Mouse (Mus musculus): Measurements from ENCODE around the gene 3100002H09Rik.

Gene 3100002H09Rik

DNA sequence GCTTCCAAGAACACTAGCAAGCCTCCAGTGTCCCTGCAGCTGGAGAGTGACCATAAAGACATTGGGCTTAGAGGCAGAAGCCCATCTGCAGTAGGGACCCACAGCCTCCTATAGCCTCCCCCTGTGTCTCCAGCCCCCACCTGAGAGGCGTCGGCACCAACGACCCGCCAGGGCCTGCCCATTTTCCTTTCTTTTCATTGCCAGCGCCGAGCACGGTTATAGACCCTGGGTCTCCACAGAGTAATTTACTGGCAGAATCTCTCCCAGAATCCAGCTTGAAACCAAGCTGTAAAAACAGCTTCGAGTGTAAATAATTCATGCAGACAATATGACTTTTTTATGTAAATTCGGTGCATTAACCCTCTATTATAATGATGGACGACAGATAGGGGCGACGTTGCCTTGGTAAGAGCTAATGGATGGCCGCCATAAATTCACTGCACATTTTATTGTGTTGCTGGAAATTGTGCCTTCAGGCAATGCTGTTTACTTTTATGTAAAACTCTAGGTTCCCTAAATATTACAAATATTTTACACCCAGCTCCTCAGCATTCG lies 4.9 kb upstream of the 3100002H09Rik start:
- DNase-seq (ENCODE audit: low spot score) = no peak

DNA sequence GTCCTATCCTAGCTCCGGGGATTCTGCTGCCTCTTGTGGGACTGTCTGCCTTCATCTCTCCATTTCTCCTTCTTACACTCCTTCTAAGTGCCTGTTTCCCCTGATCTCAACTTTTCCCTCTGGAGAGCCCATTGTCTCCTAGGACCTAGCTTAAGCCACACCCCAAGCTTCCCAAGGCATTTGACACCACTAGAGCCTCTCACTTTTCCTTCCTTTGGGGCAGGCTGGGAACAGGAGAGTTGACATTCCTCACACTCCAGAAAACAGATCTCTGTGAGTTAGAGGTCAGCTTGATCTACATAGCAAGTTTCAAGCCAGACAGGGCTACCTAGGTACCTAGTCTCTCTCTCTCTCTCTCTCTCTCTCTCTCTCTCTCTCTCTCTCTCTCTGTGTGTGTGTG lies 3.6 kb upstream of the 3100002H09Rik start:
- DNase-seq (ENCODE audit: low spot score) = no peak

DNA sequence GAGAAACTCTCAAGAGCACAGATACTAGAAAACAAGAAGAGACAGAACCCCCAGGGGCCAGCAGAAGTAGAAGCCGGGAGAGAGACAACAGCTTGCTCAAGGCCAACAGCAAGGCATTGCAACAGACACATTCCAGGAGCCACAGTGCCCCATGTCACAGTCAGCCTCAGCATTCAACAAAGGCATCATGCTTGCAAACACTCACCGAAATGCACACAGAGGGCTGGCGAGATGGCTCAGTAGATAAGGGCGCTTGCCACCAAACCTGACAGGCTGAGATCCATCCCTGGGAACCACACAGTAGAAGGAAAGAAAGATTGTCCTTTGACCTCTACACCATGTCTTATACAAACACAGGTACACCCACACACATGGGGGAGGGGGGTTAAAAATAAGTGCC lies 1.2 kb upstream of the 3100002H09Rik start:
- no peak for DNase-seq (ENCODE audit: low spot score)

DNA sequence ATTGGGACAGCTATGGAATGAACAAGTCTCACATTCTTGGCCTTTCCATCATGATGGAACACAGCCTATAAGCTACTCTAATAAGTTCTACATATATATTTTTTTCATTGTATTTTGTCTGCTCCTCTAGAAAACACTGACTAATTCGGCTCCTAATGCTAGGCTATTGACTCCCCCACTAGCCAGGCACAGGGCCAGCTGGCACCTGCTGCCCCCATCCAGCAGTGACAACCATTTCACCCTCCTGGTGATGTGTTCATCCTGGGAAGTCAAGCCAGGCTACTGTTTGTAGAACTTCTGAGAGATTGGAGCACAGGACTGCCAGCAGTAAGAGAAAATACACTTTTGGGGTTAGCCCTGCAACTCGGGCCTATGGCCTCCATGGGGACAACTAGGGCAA lies 537 bp downstream of the 3100002H09Rik start:
- DNase-seq (ENCODE audit: low spot score) = no peak

DNA sequence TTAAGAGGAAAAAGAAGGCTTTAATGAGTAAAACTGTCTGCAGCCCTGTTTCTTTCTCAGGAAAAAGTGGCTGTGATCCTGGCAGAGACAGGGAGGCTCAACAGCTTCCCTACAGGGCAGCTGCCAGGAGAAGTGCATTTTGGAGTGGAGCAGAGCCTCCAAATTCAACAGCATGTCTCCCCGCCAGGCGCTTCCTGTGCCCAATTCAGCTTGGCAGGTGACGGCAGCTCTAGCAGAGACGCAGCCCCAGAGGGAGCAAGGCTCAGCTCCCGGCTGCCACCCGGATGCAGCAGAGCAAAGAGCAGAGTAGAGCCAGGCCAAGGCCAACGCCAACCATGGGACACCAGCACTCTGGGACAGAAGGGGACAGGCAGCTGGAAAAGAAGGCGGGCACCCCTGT lies 3.4 kb downstream of the 3100002H09Rik start:
- no peak for DNase-seq (ENCODE audit: low spot score)

DNA sequence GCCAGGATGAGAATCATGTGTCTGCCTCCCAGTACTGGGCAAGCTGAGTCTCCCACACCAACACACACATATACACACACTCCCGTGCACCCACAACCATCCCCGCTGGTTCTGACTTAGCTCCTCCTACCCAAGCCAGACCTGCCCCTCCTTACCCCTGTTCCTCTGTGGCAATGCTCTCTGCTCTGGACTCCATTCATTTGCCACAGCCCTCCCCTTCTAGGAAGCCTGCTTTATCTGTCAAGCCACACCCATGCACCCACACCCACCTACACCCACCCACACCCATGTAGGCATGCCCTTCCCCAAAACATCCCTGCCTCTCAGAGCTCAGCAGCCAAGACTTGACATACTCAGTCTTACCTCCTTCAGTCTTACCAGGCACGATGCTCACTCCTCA lies 4.4 kb downstream of the 3100002H09Rik start:
- DNase-seq (ENCODE audit: low spot score) = no peak

DNA sequence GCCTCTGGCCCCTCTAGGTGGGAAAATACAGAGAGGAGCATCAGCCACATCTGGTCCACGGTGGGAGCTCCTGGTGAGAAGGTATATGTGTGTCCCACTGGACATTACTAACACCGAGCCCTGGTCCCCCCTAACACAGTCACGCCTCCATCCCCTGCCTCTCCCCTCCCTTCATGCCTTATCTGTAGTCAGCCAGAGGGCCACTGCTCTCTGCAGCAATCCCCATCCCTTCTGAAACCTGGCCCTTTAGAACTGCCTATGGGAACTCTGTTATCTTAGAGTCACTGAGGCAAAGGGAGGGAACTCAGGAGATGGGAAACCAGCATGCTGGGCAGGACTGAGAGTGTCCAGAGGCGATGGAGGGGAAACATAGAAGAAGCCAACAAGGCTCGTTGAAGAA lies 5.3 kb downstream of the 3100002H09Rik start:
- DNase-seq (ENCODE audit: low spot score) = no peak

DNA sequence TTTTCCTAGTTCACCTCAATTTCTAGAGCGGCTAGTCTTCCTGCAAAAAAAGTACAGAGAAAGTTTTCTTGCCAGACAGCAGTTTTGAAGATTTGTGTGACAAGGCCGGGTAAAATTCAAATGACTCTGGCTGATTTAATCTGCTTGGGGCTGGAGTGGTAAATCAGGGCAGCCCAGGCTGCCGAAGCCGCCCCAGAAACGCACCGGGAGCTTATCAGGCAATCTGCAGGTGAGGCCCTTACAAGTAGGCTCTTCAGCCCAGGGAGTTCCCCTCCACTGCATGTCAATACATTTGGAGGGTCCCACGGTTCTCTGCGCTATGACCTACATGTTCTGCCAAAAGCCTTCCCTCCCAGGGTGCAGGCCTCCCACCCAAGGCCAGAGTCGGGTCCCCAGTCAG lies 6.9 kb downstream of the 3100002H09Rik start:
- no peak for DNase-seq (ENCODE audit: low spot score)

DNA sequence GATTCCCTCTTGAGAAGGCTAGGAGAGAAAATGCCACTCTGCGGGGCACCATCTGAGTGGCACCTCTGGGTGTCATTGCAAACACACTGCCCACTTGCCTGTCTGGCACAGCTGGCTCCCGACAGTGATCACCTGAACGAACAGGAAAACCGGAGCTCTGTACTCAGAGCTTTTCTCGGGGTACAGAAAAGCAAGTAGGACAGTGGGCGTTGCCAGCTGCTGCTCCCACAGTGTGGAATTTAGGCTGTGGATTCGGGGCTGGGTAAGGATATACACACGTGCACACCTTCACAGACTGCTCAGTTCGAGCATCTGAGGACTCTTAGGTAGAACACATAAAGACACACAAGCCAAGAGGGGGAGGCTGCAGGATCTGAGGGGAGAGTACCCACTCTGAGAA lies 14.7 kb downstream of the 3100002H09Rik start:
- DNase-seq (ENCODE audit: low spot score) = no peak

DNA sequence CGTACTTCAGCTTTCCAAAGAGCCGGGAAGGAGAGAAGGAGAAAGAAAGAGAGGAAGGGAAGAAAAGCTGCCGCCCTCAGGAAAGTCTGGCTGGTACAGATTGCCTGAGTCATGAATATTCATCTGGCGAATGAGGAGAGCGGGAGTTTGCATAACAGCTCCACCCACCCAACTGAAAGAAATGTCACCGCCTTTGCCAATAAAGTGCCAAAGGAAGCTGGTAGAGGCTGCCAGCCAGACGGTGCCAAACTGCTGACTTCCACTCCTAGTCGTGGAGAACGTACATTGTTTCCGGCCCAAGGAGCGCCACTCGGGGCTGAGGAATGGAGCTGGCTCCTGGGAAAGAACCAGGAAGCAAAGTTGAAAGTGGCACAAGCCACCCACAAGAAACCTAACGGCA lies 15.7 kb downstream of the 3100002H09Rik start:
- no peak for DNase-seq (ENCODE audit: low spot score)

DNA sequence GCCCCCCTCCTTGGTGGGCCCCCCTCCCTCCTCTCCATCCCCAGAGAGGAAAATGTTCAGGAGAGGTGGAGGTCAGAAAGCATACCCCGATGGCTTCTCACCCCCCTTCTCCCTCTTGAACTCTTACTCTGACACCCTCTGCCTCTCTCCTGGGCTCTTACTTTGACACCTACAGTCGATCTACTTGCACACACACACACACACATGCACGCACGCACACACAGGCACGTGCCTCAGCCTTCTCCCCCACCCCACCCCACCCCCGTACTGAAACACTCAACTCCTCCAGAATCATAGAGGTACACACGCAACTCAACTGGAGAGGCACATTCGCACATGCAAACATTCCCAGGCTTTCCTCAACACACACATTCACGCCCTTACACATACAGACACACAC lies 16.9 kb downstream of the 3100002H09Rik start:
- no peak for DNase-seq (ENCODE audit: low spot score)

DNA sequence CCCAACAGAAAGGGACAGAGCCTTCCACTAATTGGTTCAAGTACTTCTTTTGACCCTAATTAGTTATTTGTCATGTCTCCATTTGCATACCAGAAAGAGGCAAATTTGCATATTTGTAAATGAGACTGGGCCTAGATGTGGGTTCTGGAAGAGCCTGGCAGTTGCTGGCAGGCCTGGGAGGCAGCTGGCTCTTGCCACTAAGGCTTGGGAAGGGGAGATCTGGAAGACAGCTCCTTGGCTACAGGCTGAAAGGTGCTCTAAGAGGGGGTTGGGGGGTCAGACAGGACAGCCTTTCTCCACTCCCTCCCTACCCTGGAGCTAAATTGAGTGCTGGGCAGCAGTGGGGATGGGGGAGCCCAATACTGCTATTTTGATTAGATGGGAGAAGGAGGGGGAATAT lies 17.4 kb downstream of the 3100002H09Rik start:
- DNase-seq (ENCODE audit: low spot score) = no peak

DNA sequence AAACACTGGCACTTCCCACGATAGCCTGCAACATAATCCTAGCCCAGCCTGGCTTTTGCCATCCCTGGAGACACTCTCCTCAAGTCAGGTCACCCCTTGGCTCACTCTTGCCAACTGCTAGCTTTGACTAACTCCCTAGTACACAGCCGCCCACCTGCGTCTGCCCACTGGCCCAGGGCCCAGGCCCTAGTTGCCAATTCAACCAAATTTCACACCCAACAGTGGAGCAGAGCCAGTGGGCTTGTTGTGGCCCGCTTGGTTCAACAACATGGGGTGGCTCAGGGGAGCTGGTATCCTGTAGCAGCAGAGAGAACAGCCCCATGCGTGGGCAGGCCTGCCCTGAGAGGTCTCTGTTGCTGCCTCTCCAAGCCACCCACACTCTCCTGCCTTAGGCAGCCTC lies 18.4 kb downstream of the 3100002H09Rik start:
- DNase-seq (ENCODE audit: low spot score) = no peak

DNA sequence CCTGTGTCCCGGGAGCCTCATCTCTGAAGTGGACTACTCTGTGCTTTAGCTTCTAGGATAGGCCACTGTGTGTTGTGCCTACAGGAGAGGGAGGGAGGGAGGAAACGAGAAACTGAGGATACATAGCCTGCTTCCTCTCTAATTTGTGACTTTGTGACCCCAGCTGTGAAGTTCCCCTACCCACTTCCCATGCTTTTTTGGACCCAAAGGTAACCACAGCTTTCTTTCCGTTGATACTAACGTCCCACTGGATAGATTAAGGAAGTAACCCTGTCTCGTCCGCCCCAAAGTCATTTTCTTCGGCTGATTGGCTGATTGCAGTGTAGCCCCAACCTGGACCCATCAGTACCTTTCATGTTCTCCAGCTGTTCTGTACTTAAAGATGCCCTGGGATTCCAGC lies 29.9 kb downstream of the 3100002H09Rik start:
- DNase-seq (ENCODE audit: low spot score) = no peak

DNA sequence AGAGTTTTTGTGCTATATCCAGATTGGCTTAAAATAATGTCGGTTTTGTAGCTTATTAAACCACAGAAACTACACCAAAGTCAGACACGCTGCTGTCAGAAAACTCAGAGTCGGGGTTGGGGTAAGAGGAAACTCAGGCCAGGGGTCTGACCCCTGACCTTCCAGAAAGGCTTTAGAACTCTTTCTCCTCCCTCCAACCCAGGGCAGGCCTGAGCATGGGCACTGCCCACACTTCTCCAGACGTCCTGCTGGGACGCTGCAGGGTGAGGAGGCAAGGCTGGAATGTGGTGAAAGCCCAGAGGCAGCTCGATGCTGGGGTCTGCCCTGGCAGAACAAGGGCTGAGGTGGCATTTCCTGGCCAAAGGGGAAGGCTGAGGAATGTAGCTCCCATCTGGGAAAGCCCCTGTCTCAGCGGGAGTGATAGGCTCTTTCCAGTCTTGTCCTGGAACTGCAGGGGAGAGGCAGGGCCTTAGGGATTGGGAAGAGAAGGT lies 34.6 kb downstream of the 3100002H09Rik start:
- DNase-seq (ENCODE audit: low spot score) = peak; percentile 23

DNA sequence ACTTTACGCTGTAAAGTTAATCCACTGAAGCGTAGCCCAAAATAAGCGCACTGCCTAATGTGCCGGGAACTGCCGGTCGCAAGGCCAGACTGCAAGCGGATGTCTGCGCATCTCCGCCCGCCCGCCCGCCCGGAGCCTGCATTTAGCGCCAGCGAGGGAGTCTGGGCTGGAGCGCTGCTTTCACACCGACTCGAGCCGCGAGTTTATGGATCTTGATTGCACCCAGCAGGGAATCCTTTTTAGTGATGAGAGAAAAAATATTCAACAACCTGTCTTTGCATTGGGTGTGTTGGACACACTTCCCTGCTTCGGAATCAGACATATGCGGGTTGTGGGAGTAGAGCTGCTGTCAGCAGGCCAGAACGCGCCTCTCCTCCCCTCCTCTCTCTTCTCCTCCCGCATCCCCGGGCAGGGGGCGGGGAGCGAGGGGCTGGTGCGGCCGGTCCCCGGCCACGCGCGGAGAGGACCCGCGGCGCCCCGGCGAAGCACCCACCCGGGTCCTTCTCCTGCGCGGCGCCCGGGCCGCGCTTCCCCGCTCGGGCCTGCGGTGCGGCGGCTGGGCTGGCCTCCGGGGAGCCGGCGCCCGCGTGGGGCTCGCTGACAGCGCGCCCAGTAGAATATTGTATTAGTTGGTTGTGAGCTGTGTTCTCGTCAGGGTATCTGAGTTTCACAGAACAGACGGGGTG lies 35.2 kb downstream of the 3100002H09Rik start:
- peak; percentile 44 for DNase-seq (ENCODE audit: low spot score)

DNA sequence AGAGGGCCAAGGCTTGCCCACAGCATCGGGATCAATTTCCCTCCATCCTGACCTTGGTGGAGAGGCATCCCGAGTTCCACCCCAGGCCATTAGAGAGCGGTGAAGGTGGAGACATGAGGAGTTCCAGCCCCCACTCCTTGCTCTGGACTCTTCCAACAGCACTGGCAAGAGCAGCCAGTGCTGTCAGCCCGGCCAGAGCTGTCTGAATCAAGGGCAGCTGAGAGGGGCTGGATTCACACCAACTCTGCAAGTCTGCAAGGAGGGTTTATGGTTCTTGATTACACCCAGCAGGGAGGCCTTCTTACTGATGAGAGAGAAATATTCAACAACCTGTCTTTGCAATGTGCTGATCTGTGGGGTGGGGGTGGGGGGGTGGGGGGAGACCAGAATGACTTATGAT lies 37.0 kb downstream of the 3100002H09Rik start:
- no peak for DNase-seq (ENCODE audit: low spot score)

DNA sequence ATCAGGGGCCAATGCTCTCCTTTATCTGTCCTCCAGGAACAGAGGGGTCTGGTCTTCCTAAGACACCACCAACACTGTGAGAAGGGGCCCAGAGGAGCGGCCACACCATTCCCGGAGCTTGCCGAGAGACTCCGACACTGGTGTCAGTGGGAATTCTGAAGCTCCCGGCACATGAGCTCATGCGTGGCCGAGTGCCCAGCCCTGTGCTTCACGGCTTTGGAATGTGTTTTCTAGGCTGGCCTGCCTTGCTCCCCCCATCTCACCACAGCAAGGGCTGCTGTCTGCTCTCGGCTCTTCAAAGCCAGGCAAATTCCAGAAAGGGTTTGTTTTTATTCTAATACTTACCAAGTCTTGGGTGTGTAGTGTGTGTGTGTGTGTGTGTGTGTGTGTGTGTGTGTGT lies 39.6 kb downstream of the 3100002H09Rik start:
- DNase-seq (ENCODE audit: low spot score) = no peak

DNA sequence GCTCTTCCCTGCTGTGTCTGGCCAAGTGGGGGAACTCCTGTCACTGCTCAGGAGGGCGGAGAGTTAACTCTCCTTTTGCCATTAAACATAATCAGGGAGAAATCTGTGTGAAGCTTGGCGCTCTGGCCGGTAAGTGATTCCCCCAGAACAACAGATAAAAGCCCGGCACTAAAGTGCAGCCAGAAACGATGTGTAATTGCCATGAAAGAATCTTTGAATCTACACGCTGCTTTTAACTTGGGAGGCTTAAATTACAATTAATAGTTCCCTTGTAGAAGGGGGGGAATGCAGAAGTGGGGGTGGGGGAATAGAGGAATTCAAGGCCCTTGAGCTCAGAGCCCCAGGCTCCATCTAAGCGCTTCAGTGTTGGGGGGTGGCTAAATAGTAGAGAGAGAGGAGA lies 40.9 kb downstream of the 3100002H09Rik start:
- no peak for DNase-seq (ENCODE audit: low spot score)

DNA sequence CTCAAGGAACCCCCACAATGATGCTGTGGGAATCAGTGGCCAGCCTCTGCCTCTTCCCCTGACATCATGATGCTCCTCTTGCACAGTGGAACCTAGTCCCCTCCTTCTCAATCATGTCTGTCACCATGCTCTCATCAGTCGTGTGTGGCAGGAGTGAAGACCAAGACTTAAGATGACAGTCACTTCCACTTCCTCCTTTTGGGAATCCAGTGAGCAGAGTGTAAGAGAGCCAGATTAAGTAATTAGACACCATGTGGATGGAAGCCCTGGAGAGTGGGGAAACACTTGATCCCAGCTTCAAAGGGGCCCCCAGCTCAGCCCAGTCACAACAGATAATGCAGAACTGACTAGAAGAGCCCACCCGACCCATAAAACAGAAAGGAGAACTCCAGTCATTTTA lies 47.2 kb downstream of the 3100002H09Rik start:
- no peak for DNase-seq (ENCODE audit: low spot score)

DNA sequence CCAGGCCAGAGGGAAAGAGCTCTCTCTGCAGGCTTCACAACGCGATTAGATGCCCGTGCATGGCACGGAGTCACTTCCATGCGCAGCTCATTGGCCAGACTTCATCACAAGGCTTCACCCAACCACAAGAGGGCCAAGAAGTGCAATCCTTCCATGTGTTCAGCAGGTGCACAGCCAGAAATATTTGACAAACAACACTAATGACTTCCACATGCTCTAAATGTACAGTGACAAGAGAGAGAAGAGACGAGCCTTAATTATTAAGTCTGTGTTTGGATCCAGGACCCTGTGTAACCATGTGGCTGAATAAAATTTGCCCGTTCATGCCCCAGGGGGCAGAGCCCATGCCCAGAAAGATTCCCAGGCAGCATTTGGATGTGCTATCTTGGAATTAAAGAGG lies 47.9 kb downstream of the 3100002H09Rik start:
- peak; percentile 39 for DNase-seq (ENCODE audit: low spot score)
